ENCODE assay signal across 23 mouse cellular contexts in the genomic region with DNA sequence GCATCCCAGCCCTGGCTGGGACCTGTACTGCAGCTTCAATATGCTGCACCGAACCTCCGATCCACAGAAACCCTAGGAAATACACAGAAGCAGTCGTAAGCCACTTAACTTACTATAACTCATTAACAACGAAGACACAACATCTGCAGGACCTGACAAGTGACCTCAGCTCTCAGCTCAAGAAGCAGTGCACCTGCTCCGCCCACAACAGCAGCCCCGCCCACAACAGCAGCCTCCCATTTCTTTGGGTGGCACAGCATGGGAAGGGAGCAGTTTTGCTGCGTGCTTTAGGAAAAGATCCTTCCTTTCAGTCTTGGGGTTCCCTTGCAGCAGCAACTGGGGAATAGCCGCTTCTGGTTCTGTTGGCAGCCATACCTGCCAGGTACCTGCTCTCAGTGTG. TPM values are rescaled to one million over a fixed set of nuclear protein-coding genes. Genes with fewer than 3 reads are reported as not detected.
DNase-seq lines count a peak whose midpoint lies in the region; ATAC-seq and TF ChIP-seq lines count a peak whose summit lies in the region.
"Had no signal": no experiment of that assay in that cellular context is flagged by ENCODE, and none has a peak within 500 bp of the region (broad histone marks: within the 10 kb centered on the region; RNA-seq: fewer than 3 reads in every experiment).

No protein-coding gene starts in this region.

- H3K4me1 ChIP-seq in liver, embryonic 16.5 days (ENCODE audit: control insufficient read depth, low read depth, low read length): peaks cover 63% of the 10 kb centered on the region
- H3K4me1 ChIP-seq in neural tube, embryonic 15.5 days: peaks cover 23% of the 10 kb centered on the region
- H3K4me1 ChIP-seq: midbrain, embryonic 15.5 days had no signal

- H3K4me2 ChIP-seq in liver, embryonic 16.5 days (ENCODE audit: low read depth, low read length): peak overlapping the region; percentile 12; the same call in 1 of the 2 replicates
- no peak overlapping the region for H3K4me2 ChIP-seq in neural tube, embryonic 15.5 days
- H3K4me2 ChIP-seq: forebrain, embryonic 15.5 days; hindbrain, embryonic 13.5 days; midbrain, embryonic 15.5 days had no signal

- no peak for DNase-seq in left cerebral cortex, adult 2 months (ENCODE audit: extremely low spot score in 1 of 2, low spot score in 2 of 2)
- DNase-seq in left cerebral cortex, adult 11 months (ENCODE audit: low spot score): no peak
- DNase-seq in ES-CJ7 (ENCODE audit: low read depth, low spot score): peak; percentile 45
- no peak for DNase-seq in cerebellum, postnatal 14 days
- no peak for DNase-seq in adrenal gland, postnatal 25 days
- DNase-seq: cerebellum, adult 8-10 months; cerebellum, postnatal 36 days; kidney, postnatal 25 days; lung, adult 2 months; lung, postnatal 10 days; thymus, adult 2 months; thymus, postnatal 36 days had no signal

- H3K9me3 ChIP-seq in liver, embryonic 16.5 days (replicated peaks; ENCODE audit: control insufficient read depth, low read length): peaks cover 5% of the 10 kb centered on the region
- no peaks in the 10 kb centered on the region for H3K9me3 ChIP-seq in neural tube, embryonic 15.5 days (replicated peaks)
- H3K9me3 ChIP-seq: forebrain, embryonic 15.5 days; hindbrain, embryonic 13.5 days; midbrain, embryonic 15.5 days had no signal

- peak; percentile 53 for ATAC-seq in erythroblast, adult 5-6 weeks (replicated peaks; ENCODE audit: low FRiP score, poor library complexity, severe bottlenecking)
- ATAC-seq in liver, embryonic 16.5 days (ENCODE audit: low read depth): no peak
- no peak for ATAC-seq in neural tube, embryonic 15.5 days (ENCODE audit: low FRiP score)
- ATAC-seq: CD4-positive, CD25-positive, alpha-beta regulatory T cell, adult 4 months; forebrain, embryonic 15.5 days; intestine, postnatal 0 days; midbrain, embryonic 15.5 days had no signal

- TF ChIP-seq CTCF in left cerebral cortex, adult 2 months (IDR thresholded peaks at IDR 0.05): no peak

- H3K27ac ChIP-seq in left cerebral cortex, adult 2 months: peak overlapping the region; percentile 74
- no peak overlapping the region for H3K27ac ChIP-seq in liver, embryonic 16.5 days (ENCODE audit: low read length)
- no peak overlapping the region for H3K27ac ChIP-seq in neural tube, embryonic 15.5 days (replicated peaks)
- H3K27ac ChIP-seq: forebrain, embryonic 10.5 days; forebrain, embryonic 15.5 days; hindbrain, embryonic 13.5 days; macrophage; midbrain, embryonic 15.5 days had no signal

- H3K9ac ChIP-seq in liver, embryonic 16.5 days (ENCODE audit: low read depth, low read length): no peak overlapping the region
- H3K9ac ChIP-seq in neural tube, embryonic 15.5 days (replicated peaks): no peak overlapping the region
- H3K9ac ChIP-seq: forebrain, embryonic 15.5 days; hindbrain, embryonic 13.5 days; midbrain, embryonic 15.5 days had no signal

- no peaks in the 10 kb centered on the region for H3K27me3 ChIP-seq in liver, embryonic 16.5 days (ENCODE audit: control insufficient read depth, insufficient read depth, low read depth, low read length)
- no peaks in the 10 kb centered on the region for H3K27me3 ChIP-seq in neural tube, embryonic 15.5 days (replicated peaks)
- H3K27me3 ChIP-seq: forebrain, embryonic 15.5 days; hindbrain, embryonic 13.5 days; midbrain, embryonic 15.5 days; Patski had no signal

- peaks cover 7% of the 10 kb centered on the region for H3K36me3 ChIP-seq in liver, embryonic 16.5 days (ENCODE audit: control insufficient read depth, insufficient read depth)
- H3K36me3 ChIP-seq in neural tube, embryonic 15.5 days: peaks cover 3% of the 10 kb centered on the region; the same call in 1 of the 2 replicates
- H3K36me3 ChIP-seq: forebrain, embryonic 15.5 days; midbrain, embryonic 15.5 days had no signal

- H3K4me3 ChIP-seq in left cerebral cortex, adult 2 months: no peak overlapping the region
- no peak overlapping the region for H3K4me3 ChIP-seq in liver, embryonic 16.5 days (ENCODE audit: low read depth, low read length)
- H3K4me3 ChIP-seq in neural tube, embryonic 15.5 days (replicated peaks): no peak overlapping the region
- H3K4me3 ChIP-seq: forebrain, embryonic 10.5 days; forebrain, embryonic 15.5 days; hindbrain, embryonic 13.5 days; midbrain, embryonic 15.5 days had no signal

- intact Hi-C loops in left cerebral cortex, adult 2 months (cut with DNase I): no loop called here

- 45% methylated on average over 8 of the region's 8 CpGs for WGBS in liver, embryonic 16.5 days (ENCODE audit: insufficient replicate concordance)
- 62% methylated on average over 8 of the region's 8 CpGs for WGBS in neural tube, embryonic 15.5 days

RNA-seq across cellular contexts. Expression of a gene that starts 13.5 kb away (rescaled TPM):
- total RNA-seq in left cerebral cortex, adult 2 months (2021): 100 to 1,000 TPM; 110 to 115 TPM
- total RNA-seq in erythroblast, adult 5-6 weeks (2015; ENCODE audit: low replicate concordance): 15.9 and 26.5 TPM in 2 replicates
- 19.8 and 35.4 TPM in 2 replicates for total RNA-seq in erythroblast, adult 5-6 weeks (2017; ENCODE audit: low replicate concordance)
- 13.0 and 16.1 TPM in 2 replicates for polyA plus RNA-seq in liver, embryonic 16.5 days (2015; fragmentation: Nextera tagmentation; extraction: Ambion mirVana)
- 14.0 and 14.1 TPM in 2 replicates for total RNA-seq in adrenal gland, postnatal 25 days (2021)
- polyA plus RNA-seq in neural tube, embryonic 15.5 days (2015; fragmentation: Nextera tagmentation; extraction: Ambion mirVana): 22.0 and 24.9 TPM in 2 replicates
